ENCODE assay signal across 10 mouse cellular contexts in genomic region chr1:189798949-189799348, GRCm38 (mm10).
DNase-seq lines count a peak whose midpoint lies in the region; ATAC-seq and TF ChIP-seq lines count a peak whose summit lies in the region.
"Had no signal": no experiment of that assay in that cellular context is flagged by ENCODE, and none has a peak within 500 bp of the region (broad histone marks: within the 10 kb centered on the region; RNA-seq: fewer than 3 reads in every experiment).

No protein-coding gene starts in this region.

- peak; percentile 62 for TF ChIP-seq EP300 in CH12.LX (IDR thresholded peaks at IDR 0.05; ENCODE audit: low read length)

- H3K27ac ChIP-seq in CH12.LX (ENCODE audit: insufficient read depth, low read depth), result no peak overlapping the region
- H3K27ac ChIP-seq in lung, embryonic 15.5 days, result 0 out of 2 replicates have a peak overlapping the region, but pooled peaks have one; percentile 12
- no peak overlapping the region for H3K27ac ChIP-seq in forebrain, embryonic 12.5 days

- no peaks in the 10 kb centered on the region for H3K36me3 ChIP-seq in CH12.LX (replicated peaks in 1 of 2; ENCODE audit: control insufficient read depth in 1 of 2, insufficient read depth in 1 of 2, low read length in 1 of 2)
- peaks cover 10% of the 10 kb centered on the region; the same call in 1 of the 2 replicates for H3K36me3 ChIP-seq in lung, embryonic 15.5 days
- H3K36me3 ChIP-seq in forebrain, embryonic 12.5 days (replicated peaks), result no peaks in the 10 kb centered on the region

- TF ChIP-seq CTCF in CH12.LX (conservative IDR thresholded peaks at IDR 0.05 in 1 of 2, IDR thresholded peaks at IDR 0.05 in 1 of 2; ENCODE audit: low read depth in 2 of 2, low read length in 2 of 2), result no peak

- peaks cover 6% of the 10 kb centered on the region for H3K9me3 ChIP-seq in CH12.LX (replicated peaks; ENCODE audit: low read length)
- H3K9me3 ChIP-seq in lung, embryonic 15.5 days, result no peaks in the 10 kb centered on the region
- H3K9me3 ChIP-seq in forebrain, embryonic 12.5 days, result no peaks in the 10 kb centered on the region
- H3K9me3 ChIP-seq: limb, embryonic 10.5 days had no signal

- no peak overlapping the region for H3K4me3 ChIP-seq in CH12.LX (replicated peaks in 1 of 3; ENCODE audit: low read depth in 2 of 3, low read length in 2 of 3, poor library complexity in 1 of 3)
- H3K4me3 ChIP-seq in lung, embryonic 15.5 days, result no peak overlapping the region
- H3K4me3 ChIP-seq in forebrain, embryonic 12.5 days (replicated peaks), result no peak overlapping the region
- H3K4me3 ChIP-seq: limb, embryonic 10.5 days had no signal

- 0 out of 2 replicates have a peak, but pooled peaks have one; percentile 30 for ATAC-seq in lung, embryonic 15.5 days (ENCODE audit: borderline replicate concordance, extremely low read depth, low FRiP score, low TSS enrichment)
- no peak for ATAC-seq in forebrain, embryonic 12.5 days (ENCODE audit: low FRiP score)

- DNase-seq in 416B (ENCODE audit: low read depth) (peak; percentile 7), CH12.LX (ENCODE audit: extremely low read depth) (peak; percentile 74)
- DNase-seq in skeletal muscle tissue, adult 2 months (ENCODE audit: low read depth, low spot score), result peak; percentile 32
- DNase-seq in cerebellum, adult 9-10 months, result no peak
- DNase-seq in kidney, postnatal 36 days, result no peak
- DNase-seq: heart, postnatal 10 days; kidney, adult 9 months had no signal

- no peak overlapping the region for H3K9ac ChIP-seq in CH12.LX (ENCODE audit: insufficient read depth, low read depth)
- no peak overlapping the region for H3K9ac ChIP-seq in lung, embryonic 15.5 days
- no peak overlapping the region for H3K9ac ChIP-seq in forebrain, embryonic 12.5 days

- H3K4me2 ChIP-seq in CH12.LX (ENCODE audit: insufficient read depth, low read depth, poor library complexity, severe bottlenecking), result peak overlapping the region; percentile 76
- H3K4me2 ChIP-seq in lung, embryonic 15.5 days, result no peak overlapping the region
- H3K4me2 ChIP-seq in forebrain, embryonic 12.5 days, result no peak overlapping the region

- H3K27me3 ChIP-seq in CH12.LX (replicated peaks), result peaks cover 36% of the 10 kb centered on the region
- no peaks in the 10 kb centered on the region for H3K27me3 ChIP-seq in lung, embryonic 15.5 days
- H3K27me3 ChIP-seq in forebrain, embryonic 12.5 days, result peaks cover 83% of the 10 kb centered on the region

- dilution Hi-C loops in CH12.LX (cut with MboI; ENCODE audit: extremely low pct_ligation_motif_present, extremely low pct_unique_long_range_greater_than_20kb, low sequenced_read_pairs), result no loop called here

- H3K79me2 ChIP-seq in CH12.LX (replicated peaks; ENCODE audit: control insufficient read depth, extremely low read depth, insufficient read depth, poor library complexity, severe bottlenecking), result no peaks in the 10 kb centered on the region

- H3K4me1 ChIP-seq in CH12.LX (ENCODE audit: control insufficient read depth in 1 of 2, insufficient read depth in 2 of 2), result peaks cover 23 to 62% of the 10 kb centered on the region in 2 experiments
- H3K4me1 ChIP-seq in lung, embryonic 15.5 days, result peaks cover 15% of the 10 kb centered on the region
- peaks cover 13% of the 10 kb centered on the region; the same call in 1 of the 2 replicates for H3K4me1 ChIP-seq in forebrain, embryonic 12.5 days

- TF ChIP-seq POLR2A in CH12.LX (IDR thresholded peaks at IDR 0.05; ENCODE audit: low read depth, low read length), result no peak

- in situ Hi-C loops in CH12.LX (cut with MboI; ENCODE audit: low pct_ligation_motif_present, low pct_unique_long_range_greater_than_20kb, low sequenced_read_pairs), result no loop called here

- TF ChIP-seq RAD21 in CH12.LX (IDR thresholded peaks at IDR 0.05; ENCODE audit: low read depth, low read length), result no peak

- WGBS in lung, embryonic 15.5 days, result 50% methylated on average over 15 of the region's 15 CpGs
- 93% methylated on average over 15 of the region's 15 CpGs for WGBS in forebrain, embryonic 12.5 days

TF ChIP-seq in CH12.LX, 34 proteins besides CTCF, POLR2A, EP300 and RAD21:
- peak; percentile 75 for TF ChIP-seq USF2 (conservative IDR thresholded peaks at IDR 0.05; ENCODE audit: low read depth, low read length)
- peak; percentile 61 for TF ChIP-seq ETS1 (conservative IDR thresholded peaks at IDR 0.05; ENCODE audit: low read depth, low read length)
- TF ChIP-seq MAX (IDR thresholded peaks at IDR 0.05; ENCODE audit: low read length), result peak; percentile 91
- TF ChIP-seq CHD1 (IDR thresholded peaks at IDR 0.05; ENCODE audit: low read depth, low read length), result no peak
- no peak for TF ChIP-seq POLR2AphosphoS2 (IDR thresholded peaks at IDR 0.05; ENCODE audit: low read depth, low read length)
- TF ChIP-seq CHD2 (IDR thresholded peaks at IDR 0.05; ENCODE audit: low read length), result no peak
- peak; percentile 69 for TF ChIP-seq USF1 (IDR thresholded peaks at IDR 0.05; ENCODE audit: low read depth, low read length)
- no peak for TF ChIP-seq MAZ (IDR thresholded peaks at IDR 0.05; ENCODE audit: low read depth, low read length)
- TF ChIP-seq TBP (conservative IDR thresholded peaks at IDR 0.05; ENCODE audit: low read depth, low read length), result no peak
- TF ChIP-seq MAFK (IDR thresholded peaks at IDR 0.05; ENCODE audit: insufficient replicate concordance, low read length), result no peak
- no peak for TF ChIP-seq E2F4 (IDR thresholded peaks at IDR 0.05; ENCODE audit: insufficient replicate concordance, low read depth, low read length)
- 0 out of 2 replicates have a peak, but pooled peaks have one; percentile 38 for TF ChIP-seq MYC (IDR thresholded peaks at IDR 0.05; ENCODE audit: low read depth, low read length)
- peak; percentile 91 for TF ChIP-seq BHLHE40 (IDR thresholded peaks at IDR 0.05; ENCODE audit: low read depth, low read length)
- peak; percentile 82 for TF ChIP-seq ELF1 (IDR thresholded peaks at IDR 0.05; ENCODE audit: low read depth, low read length)
- TF ChIP-seq IRF4 (IDR thresholded peaks at IDR 0.05; ENCODE audit: low read depth, low read length), result peak; percentile 89
- no peak for TF ChIP-seq UBTF (IDR thresholded peaks at IDR 0.05; ENCODE audit: low read depth, low read length)

Comparison
In these comparisons a context has a peak if more than half of its experiments do, and no peak if none do; other contexts are left out.
1. DNase-seq: peak in 416B (single experiment), CH12.LX (single experiment) and skeletal muscle tissue, adult 2 months (single experiment); none in cerebellum, adult 9-10 months (single experiment) and kidney, postnatal 36 days (0 of 2).